Mouse (Mus musculus) embryonic stem cell, embryonic (primary cell): ENCODE data around the gene Adm2.

Experiments used
- CTCF ChIA-PET, 4 experiments: fragments of 300-600 bp in 2 of 4; fragments of 350-600 bp in 2 of 4; sonication (Branson Sonifier 250); formaldehyde crosslinking; loops; one replicate each; lab custom pipeline; 2022; ENCODE audit warnings: inconsistent platforms in 2 of 4; lab: Charles Lee
- POLR2A ChIA-PET, 4 experiments: fragments of 300-600 bp in 2 of 4; fragments of 350-600 bp in 2 of 4; sonication (Branson Sonifier 250); formaldehyde crosslinking; loops; one replicate each; lab custom pipeline; 2022; ENCODE audit warnings: antibody characterized with exemption in 4 of 4, inconsistent platforms in 1 of 4; lab: Charles Lee

Gene Adm2

DNA sequence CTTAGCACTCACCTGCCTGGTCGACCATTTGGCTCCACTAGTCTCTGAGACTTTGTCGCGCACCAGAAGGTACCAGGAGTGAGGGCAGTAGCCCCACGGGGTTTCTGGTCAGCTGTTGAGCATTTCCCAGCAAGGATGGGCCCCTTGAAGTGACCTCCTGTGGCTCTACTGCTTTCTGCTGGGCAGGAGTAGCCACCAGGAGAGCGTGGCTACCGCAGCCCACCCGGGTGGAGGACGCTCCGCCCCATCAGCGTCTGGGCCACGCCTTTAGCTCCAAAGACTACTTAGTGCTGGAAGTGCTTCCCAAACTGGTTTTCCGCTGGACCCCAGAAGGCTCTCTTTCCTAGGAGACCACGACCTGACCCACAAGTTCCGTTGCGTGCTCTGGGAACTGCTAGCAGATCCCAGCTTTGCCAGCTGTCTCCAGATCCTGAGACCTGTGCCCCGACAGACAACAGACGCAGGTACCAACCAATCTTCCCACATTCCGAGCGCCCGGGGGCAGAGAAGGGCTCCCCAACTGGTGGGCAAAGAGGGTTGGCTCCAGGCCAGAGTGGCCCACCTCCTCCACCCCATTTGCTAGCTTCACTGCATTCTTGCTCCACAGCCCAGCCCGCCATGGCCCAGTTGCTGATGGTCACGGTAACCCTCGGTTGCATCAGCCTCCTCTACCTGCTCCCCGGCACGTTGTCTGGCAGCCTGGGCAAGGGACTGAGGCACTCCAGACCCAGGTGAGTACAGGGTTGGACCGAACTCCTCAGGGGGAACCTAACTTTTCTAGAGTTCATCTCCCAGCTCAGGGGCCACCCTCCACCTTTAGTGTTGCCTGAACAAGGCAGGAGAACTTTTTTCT is at the start of gene Adm2:
Gene Adm2 (plus strand): TSS at position 51 of the 853 bp plus-strand sequence.
- POLR2A ChIA-PET, result interaction anchor here (0.9 to 3.2 kb wide), 33 partner anchors 8 to 614 kb away, joined by 3 to 37 read pairs (median 4); partner anchors contain the start of genes Hdac10 (in 2 of the 4), Lmf2 (in 2 of the 4), Miox (in 2 of the 4) and Ncaph2 (in 2 of the 4)
- CTCF ChIA-PET, result interaction anchor here in 3 of 4 experiments (0.6 to 1.7 kb wide), 7 partner anchors 8 to 660 kb away, joined by 3 to 6 read pairs (median 4); partner anchors contain the start of gene Sbf1 (in 3 of the 3)

DNA sequence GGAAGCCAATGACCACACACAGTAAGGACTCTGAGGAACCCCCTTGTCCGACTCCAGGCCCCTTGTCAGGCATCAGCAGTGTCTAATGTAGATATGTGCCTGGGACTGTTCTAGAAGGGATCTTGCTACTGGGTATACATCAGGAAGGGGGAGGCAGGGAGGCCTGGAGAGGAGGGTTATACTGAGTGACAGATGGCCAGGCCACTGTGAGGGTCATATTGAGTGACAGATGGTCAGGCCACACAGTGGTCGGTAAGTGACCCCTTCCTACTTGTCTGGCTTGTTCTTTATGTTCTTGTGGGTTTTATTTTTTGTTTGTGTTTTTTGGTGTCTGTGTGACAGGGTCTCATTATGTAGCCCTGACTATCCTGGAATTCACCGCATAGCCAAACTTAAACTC is 47.0 kb upstream of the Adm2 start:
- ChIA-PET POLR2A (interaction anchor here in 1 of 4 experiments (0.6 to 1.6 kb wide), 2 partner anchors 8 to 12 kb away, joined by 4 to 6 read pairs; no protein-coding TSS in a partner anchor), CTCF (no interaction called here)

DNA sequence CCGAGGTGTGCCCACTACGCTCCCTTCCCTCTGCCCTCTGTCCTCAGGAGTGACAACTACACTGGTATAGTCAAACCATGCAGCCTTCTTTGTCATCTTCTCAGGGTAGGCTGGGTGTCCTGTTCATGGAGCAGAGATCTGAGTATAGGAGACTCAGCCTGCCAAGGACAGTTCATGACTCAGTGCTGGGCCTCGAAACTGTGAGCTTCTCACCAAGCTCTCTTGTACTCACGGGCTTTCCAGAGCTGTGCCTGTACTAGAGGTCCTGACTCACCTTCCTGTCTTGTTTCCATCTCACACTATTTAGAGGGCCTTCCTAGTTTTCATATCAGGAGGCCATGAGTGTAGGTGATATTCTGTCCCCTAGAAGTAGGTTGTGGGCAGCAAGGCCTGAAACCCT is 45.2 kb upstream of the Adm2 start:
- ChIA-PET POLR2A (interaction anchor here in 2 of 4 experiments (0.5 to 2.6 kb wide), 4 partner anchors 9 to 366 kb away, joined by 3 to 7 read pairs (median 4); no protein-coding TSS in a partner anchor), CTCF (no interaction called here)

DNA sequence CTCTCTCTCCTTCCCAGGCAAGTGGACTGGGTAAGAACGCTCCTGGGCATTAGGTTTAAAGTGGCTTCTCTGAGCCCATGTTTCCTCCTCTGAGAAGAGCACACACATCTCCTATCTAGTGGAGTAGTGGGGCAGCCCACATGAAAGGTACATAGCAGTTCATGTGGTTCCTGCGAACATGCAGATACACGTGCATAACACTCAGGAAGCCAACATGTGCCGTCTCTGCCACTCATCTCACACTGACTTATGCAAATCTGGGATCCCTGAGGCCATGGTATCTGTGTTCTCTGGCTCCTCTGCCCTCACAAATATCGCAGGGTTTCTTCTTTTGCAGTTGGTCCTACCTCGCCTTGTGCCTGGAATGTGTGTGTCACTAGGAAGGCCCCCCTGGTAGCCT is 40.0 kb upstream of the Adm2 start:
- ChIA-PET POLR2A (interaction anchor here in 2 of 4 experiments (1.1 to 1.7 kb wide), 3 partner anchors 8 to 20 kb away, joined by 4 to 6 read pairs (median 5); no protein-coding TSS in a partner anchor), CTCF (no interaction called here)

DNA sequence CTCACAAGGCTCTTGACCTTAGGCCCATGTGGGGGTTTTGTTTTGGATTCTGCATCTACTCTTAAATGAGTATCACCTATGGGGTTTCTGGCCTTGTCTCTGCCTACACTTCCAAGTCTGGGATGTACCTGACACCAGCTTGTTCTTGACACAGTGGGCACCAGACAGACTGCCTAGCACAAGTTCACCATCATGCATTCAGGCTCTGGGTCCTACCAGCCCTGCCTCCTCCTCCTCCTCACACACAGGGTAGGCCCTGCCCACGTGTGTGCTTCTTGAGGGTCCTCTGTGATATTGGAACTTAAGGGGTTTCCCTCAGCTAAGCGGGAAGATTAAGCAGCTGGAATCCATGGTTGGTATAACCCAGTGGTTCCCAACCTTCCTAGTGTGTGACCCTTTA is 38.4 kb upstream of the Adm2 start:
- POLR2A ChIA-PET, result interaction anchor here in 2 of 4 experiments (0.6 to 1.6 kb wide), 3 partner anchors 7 to 193 kb away, joined by 3 to 6 read pairs (median 4); no protein-coding TSS in a partner anchor

DNA sequence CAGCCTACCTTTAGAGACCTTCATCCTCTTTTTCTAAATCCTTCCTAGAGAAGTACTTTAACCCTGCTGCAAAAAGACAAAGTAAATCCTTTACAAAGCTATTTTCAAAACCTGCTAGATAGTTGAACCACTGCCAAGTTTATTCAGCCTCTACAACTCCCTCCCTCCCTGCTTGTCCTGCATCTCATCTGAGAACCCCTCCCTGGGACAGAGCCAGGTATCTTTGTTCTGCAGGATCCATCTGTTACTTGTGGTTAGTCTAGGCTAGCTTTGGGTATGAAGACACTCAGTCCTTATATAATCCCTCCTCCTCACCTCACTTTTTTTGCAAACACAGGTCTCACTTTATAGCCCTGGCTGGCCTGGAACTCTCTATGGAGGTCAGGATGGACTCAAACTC is 37.5 kb upstream of the Adm2 start:
- POLR2A ChIA-PET, result no interaction called here
- CTCF ChIA-PET, result no interaction called here

More for the DNA sequence above, 38.4 kb upstream of the Adm2 start:
- CTCF ChIA-PET, result no interaction called here

DNA sequence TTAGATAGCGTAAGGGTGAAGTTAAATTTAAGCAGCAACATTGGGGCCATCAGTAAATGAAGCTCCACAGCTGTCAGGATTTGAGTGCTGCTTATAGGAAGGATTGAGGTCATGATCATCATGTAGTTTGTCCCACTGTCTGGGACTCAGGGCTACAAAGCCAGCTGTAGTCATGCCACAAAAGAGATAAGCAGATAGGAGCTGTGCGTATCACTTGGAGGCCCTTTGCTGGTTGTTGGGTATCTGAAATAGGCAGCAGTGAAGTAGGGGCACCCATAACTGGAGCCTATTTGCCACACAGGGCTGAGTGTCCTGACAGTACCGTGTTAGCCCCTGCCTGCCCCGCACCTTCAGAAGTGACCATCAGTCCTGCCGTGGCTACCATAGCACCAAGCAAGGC is 37.0 kb upstream of the Adm2 start:
- ChIA-PET CTCF (no interaction called here), POLR2A (interaction anchor here in 1 of 4 experiments (1.3 kb wide), 1 partner anchor 9 kb away, joined by 4 read pairs; no protein-coding TSS in a partner anchor)

DNA sequence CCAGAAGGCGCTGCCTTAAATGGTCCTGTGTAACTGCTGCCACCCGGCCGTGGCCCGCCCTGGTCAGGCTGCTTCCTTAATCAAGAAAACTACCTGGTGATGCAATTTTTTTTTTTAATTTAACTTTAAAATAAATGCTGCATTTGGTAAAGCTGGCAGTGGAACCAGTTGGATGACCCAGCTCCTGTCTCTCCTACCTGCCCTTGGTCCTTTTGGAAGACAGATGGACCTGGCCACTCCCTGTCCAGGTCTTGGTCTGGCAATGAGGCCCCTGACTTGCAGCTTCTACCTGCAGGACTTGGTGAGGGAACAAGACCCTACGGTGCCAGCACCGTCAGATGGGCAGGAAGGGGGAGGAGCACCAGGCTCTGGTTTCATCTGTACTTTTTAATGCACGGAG is 36.4 kb upstream of the Adm2 start:
- POLR2A ChIA-PET, result interaction anchor here in 1 of 4 experiments (0.6 to 1.3 kb wide), 4 partner anchors 9 to 164 kb away, joined by 4 read pairs; no protein-coding TSS in a partner anchor

DNA sequence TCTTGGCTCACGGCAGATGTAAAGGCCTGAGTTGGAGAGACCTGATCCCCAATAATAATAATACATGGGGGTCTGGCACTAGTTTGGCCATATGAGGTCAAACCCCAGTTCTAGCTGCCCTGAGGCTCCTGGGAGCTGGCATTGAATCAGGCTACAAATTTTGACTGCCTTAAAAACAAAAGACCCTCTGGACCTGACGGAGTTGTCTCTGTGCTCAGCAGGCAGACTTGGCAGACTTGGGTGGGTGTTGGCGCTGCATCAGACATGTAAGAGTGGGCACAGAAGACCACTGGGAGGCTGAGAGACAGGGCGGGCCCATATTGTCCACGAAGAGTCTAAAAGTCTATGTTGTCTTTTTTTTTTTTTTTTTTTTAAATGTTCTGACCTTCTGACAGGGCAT is 35.9 kb upstream of the Adm2 start:
- ChIA-PET CTCF (interaction anchor here (0.6 to 0.7 kb wide), 4 partner anchors 46 to 104 kb away, joined by 3 to 5 read pairs (median 4); no protein-coding TSS in a partner anchor), POLR2A (interaction anchor here in 1 of 4 experiments (0.6 to 1.3 kb wide), 5 partner anchors 8 to 126 kb away, joined by 3 to 4 read pairs (median 4); no protein-coding TSS in a partner anchor)

More for the DNA sequence above, 36.4 kb upstream of the Adm2 start:
- CTCF ChIA-PET, result interaction anchor here in 1 of 4 experiments (0.6 kb wide), 1 partner anchor 58 kb away, joined by 3 read pairs; no protein-coding TSS in a partner anchor

DNA sequence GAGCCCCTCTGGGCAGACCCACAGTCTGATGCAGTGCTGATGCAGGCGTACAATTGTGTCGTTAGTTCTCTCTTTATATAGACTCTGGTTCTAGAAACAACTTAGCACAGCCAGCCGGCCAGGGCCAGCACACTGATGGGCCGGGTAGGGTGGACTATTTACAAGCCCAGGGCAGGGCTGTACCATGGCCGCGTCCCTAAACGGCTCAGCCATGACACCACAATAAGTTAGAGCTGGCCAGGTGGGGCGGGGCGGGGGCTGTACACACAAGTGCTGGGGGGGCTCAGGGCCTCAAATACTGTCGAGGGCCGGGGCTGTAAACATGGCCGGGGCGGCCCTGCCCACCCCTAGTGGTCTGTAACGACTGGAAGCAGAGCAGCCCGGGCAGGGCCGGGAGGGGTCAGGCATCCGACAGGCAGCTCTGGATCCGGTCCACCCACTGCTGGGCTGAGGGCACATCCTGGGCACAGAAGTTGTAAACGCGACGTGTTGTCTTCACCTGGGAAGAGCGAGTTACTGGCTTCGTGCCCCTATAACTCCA is 34.2 kb upstream of the Adm2 start:
- ChIA-PET POLR2A (interaction anchor here in 3 of 4 experiments (0.9 to 1.5 kb wide), 7 partner anchors 9 to 91 kb away, joined by 3 to 4 read pairs (median 3); partner anchors contain the start of genes Sbf1 (in 1 of the 3) and Sco2 (in 1 of the 3)), CTCF (interaction anchor here in 2 of 4 experiments (0.6 to 1.7 kb wide), 2 partner anchors 9 to 1142 kb away, joined by 3 to 4 read pairs; no protein-coding TSS in a partner anchor)

DNA sequence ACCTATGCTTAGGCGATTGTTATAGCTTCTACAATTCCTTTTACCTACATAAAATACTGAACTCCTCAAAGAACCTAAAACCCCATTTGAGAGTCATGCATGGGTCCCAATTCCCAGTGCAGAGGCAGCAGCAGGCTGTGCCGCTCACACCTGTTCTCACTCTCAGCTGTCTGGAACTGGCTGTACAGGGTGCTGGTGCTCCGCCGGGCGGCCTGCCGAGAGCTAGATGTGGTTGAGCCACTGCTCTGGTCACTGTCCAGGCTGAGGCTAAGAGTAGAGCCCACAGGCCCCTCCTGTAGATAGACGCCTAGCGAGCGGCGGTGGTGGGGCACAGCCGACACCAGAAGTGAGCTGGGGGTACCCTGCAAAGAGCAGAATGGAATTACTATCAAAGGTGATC is 33.1 kb upstream of the Adm2 start:
- ChIA-PET POLR2A (interaction anchor here in 3 of 4 experiments (0.7 to 1.5 kb wide), 6 partner anchors 10 to 34 kb away, joined by 3 to 4 read pairs (median 3); partner anchors contain the start of gene Sbf1 (in 2 of the 3)), CTCF (interaction anchor here in 3 of 4 experiments (0.6 to 1.7 kb wide), 3 partner anchors 10 to 241 kb away, joined by 3 to 6 read pairs (median 4); no protein-coding TSS in a partner anchor)

DNA sequence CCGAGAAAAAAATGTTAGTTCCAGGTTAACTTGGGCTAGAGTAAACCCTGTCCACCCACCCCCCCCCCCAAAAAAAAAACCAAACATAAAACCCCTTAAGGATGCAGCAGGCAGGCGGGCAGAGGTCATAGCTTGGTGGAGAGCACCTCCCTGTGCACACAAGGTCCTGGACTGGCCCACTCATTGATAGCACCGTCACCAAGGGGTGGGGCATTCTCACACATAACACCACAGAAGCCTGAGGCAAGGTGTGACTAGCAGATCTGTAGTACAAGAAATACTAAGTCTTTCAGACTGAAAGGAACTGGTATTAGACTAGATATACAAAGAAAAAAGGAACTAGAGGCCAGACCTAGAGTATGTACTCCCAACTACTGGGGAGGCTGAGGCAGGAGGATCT is 31.0 kb upstream of the Adm2 start:
- ChIA-PET CTCF (interaction anchor here in 1 of 4 experiments (0.6 kb wide), 1 partner anchor 13 kb away, joined by 5 read pairs; no protein-coding TSS in a partner anchor), POLR2A (interaction anchor here in 2 of 4 experiments (0.6 to 1.9 kb wide), 7 partner anchors 8 to 324 kb away, joined by 3 to 5 read pairs (median 3); partner anchors contain the start of gene Sbf1 (in 2 of the 2))

DNA sequence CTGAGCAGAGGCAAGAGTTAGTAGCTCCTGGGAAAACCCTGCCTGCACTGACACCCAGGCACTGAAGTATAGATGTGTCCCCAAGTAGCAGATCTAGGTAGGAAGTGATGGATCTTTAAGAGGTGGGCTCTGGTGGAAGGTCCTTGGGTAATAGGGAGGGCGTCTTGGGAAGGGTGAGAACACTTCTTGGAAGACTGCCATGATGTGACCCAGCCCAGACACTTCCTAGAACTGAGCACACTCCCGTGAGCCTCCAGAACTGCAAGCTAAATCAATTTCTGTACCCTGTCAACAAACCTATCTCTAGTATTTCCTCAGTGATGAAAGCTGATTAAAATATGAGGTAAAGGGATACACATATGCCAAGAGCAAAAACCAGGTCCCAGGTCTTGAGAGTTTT is 29.7 kb upstream of the Adm2 start:
- POLR2A ChIA-PET, result interaction anchor here in 2 of 4 experiments (1.5 to 1.9 kb wide), 2 partner anchors 12 to 15 kb away, joined by 4 to 5 read pairs; no protein-coding TSS in a partner anchor
- CTCF ChIA-PET, result no interaction called here

DNA sequence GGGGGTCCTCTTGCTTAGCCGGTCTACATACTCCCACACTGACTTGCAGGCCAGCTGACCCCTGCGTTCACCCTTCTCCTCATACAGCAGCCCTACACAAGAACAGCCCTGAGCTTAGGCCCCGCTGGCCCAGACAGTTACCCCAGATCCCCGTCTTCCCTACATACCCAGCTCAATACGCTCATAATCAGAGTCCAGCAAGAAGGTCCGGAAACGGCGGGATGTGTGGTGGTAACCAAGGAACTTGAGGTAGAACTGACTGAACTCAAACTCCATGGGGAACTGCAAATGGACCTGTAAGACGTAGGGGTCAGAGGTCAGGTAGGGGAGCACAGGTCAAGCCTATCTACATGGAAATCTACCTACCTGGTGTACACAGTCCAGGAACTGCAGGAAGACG is 28.7 kb upstream of the Adm2 start:
- ChIA-PET CTCF (interaction anchor here in 1 of 4 experiments (1.3 kb wide), 1 partner anchor 12 kb away, joined by 3 read pairs; no protein-coding TSS in a partner anchor), POLR2A (interaction anchor here in 1 of 4 experiments (1.9 kb wide), 1 partner anchor 8 kb away, joined by 4 read pairs; no protein-coding TSS in a partner anchor)

DNA sequence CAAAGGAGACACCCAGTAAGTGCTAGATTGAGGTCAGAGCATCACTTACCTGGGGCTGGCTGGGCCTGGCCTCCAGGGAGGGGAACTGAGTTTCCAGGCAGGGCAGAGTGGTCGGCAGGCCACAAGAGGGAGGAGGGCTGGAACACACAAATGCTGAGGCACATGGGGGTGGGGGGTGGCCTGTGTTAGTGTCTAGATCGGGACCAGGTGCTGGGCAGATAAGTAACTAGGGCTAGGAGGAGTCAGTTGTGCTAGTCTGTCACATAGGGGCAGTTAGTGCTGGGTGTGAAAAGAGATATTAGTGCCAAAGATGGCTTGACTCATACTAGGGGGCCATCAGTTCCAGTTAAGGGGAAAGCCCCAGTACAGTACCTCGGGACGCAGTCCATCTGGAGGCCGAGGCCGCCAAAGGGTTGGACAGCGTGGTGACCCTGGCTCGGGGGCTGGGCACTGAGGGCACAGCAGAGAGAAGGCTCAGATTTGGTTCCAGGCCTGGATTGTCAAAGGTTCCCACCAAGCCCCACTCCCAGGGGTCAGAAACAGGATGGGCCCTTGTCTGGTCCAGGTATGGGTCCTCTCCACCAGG is 26.8 kb upstream of the Adm2 start:
- ChIA-PET POLR2A (interaction anchor here in 1 of 4 experiments (1.0 to 1.9 kb wide), 2 partner anchors 10 to 28 kb away, joined by 3 to 4 read pairs; no protein-coding TSS in a partner anchor), CTCF (no interaction called here)

DNA sequence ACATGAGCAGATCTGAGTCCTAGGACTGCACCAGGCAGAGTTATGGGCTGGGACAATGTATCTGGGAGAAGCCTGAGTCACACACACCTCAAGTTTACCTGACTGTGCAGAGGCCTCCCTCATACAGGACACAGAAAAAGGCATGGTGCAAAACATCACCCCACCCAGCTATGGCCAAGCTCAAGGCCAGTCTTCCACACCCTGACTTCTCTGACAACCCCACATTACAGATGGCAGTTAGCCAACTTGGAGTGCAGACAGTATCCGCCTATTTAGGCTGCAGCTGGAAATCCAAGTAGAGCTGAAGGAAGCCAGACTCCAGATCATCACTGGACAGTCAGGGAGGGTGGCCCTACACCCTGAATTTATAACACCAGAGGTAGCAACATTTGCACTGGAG is 26.1 kb upstream of the Adm2 start:
- ChIA-PET CTCF (no interaction called here), POLR2A (no interaction called here)

DNA sequence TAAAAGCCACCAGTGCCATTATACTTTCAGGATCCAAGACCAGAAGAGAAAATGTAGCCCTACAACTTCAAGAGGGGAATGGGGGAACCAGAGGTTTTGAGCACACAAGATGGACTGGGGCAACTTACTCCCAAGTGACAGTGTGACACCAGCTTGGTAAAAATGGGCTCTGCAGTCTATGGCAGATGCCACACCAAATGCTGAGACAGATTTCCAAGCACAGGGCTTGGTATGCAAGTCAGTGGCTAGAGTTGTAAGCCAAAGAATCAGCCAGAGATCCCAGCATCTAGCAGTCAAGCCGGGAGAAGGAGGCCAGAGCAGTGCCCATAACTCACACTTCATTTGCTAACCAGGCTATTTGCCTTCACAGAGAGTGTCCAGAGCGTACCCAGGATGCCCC is 24.8 kb upstream of the Adm2 start:
- CTCF ChIA-PET, result no interaction called here

DNA sequence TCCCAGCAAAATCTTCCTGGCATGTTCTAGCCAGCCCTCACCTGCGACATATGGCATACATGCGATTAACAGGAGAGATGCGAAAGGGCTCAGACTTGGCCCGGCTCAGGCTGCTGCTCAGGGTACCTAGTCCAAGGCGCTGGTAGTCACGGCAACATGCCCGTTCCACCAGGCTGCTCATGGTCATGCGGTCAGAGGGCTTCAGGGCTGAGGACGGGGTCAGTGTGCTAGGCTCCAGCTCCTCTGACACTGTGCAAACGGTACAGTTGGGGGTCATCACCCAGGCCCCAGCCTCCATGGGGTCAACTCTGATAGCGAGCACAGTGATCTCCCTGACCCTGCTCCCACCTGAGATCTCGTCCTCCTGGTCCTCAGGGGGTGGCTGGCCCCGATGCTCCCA is 22.3 kb upstream of the Adm2 start:
- ChIA-PET CTCF (interaction anchor here in 1 of 4 experiments (2.7 kb wide), 1 partner anchor 15 kb away, joined by 9 read pairs; the partner anchor contains the start of gene Sbf1), POLR2A (interaction anchor here in 1 of 4 experiments (1.0 to 1.4 kb wide), 3 partner anchors 10 to 24 kb away, joined by 3 to 7 read pairs (median 3); partner anchors contain the start of gene Sbf1)

More for the DNA sequence above, 24.8 kb upstream of the Adm2 start:
- POLR2A ChIA-PET, result no interaction called here
